Mouse (Mus musculus) hindbrain, embryonic 13.5 days (tissue): ENCODE data around the gene Gm20547. TPM values are rescaled to one million over a fixed set of nuclear protein-coding genes. Genes with fewer than 3 reads are reported as not detected.
A peak's percentile ranks its signal among the peaks of the same experiment; 100 is the strongest.

Source experiments
- ATAC-seq: fragments of 200-750 bp; cut with Nextera tagmentation; 2 replicates; pipeline ENCODE4 v1.8.0; 2017; ENCODE audit warnings: moderate TSS enrichment; ENCODE audit not compliant: low FRiP score
- H3K27ac ChIP-seq: fragments of 300-500 bp; sonication (generic); 2 replicates; pipeline ENCODE4 v1.5.1; 2015; ENCODE audit warnings: inconsistent platforms, mild to moderate bottlenecking, moderate library complexity
- H3K27me3 ChIP-seq: fragments of 300-500 bp; sonication (generic); 2 replicates; pipeline ENCODE4 v1.6.1; 2015; ENCODE audit warnings: mild to moderate bottlenecking, inconsistent platforms
- H3K36me3 ChIP-seq: fragments of 300-500 bp; sonication (generic); 2 replicates; pipeline ENCODE4 v1.6.1; 2015; ENCODE audit warnings: mild to moderate bottlenecking, inconsistent platforms
- H3K4me1 ChIP-seq: fragments of 300-500 bp; sonication (generic); replicated peaks from 2 replicates; pipeline ENCODE4 v1.6.1; 2015; ENCODE audit warnings: inconsistent platforms
- H3K4me2 ChIP-seq: fragments of 300-500 bp; sonication (generic); 2 replicates; pipeline ENCODE4 v1.6.1; 2015; ENCODE audit warnings: inconsistent platforms, mild to moderate bottlenecking, moderate library complexity
- H3K4me3 ChIP-seq: fragments of 300-500 bp; sonication (generic); 2 replicates; pipeline ENCODE4 v1.5.1; 2015; ENCODE audit warnings: mild to moderate bottlenecking, inconsistent platforms
- H3K9ac ChIP-seq: fragments of 300-500 bp; sonication (generic); 2 replicates; pipeline ENCODE4 v1.6.1; 2015; ENCODE audit warnings: mild to moderate bottlenecking, inconsistent platforms
- H3K9me3 ChIP-seq: fragments of 300-500 bp; sonication (generic); 2 replicates; pipeline ENCODE4 v1.6.1; 2016; ENCODE audit warnings: inconsistent platforms
- WGBS: fragments of 180-500 bp; shearing (Covaris S2); methylation state at CpG from one replicate; pipeline ENCODE4 v1.1.7; 2015; 5-methylcytosine and 5-hydroxymethylcytosine counted together
- polyA plus RNA-seq: library from polyadenylated mRNA; unstranded; fragments of >200 nt; fragmentation: Nextera tagmentation; extraction: Ambion mirVana; gene quantifications from 2 replicates; pipeline ENCODE4 v1.2.1, GENCODE M21; 2015

Gene Gm20547
- polyA plus RNA-seq, 1 experiment from 2014 or later = not detected

- Histone ChIP-seq H3K4me1 (peaks cover 35% of the 10 kb centered on the region), H3K4me3 (peak overlapping the region; percentile 81), H3K9ac (peak overlapping the region; percentile 96), H3K4me2 (peak overlapping the region; percentile 100), H3K27me3 (no peaks in the 10 kb centered on the region), H3K9me3 (no peaks in the 10 kb centered on the region), H3K36me3 (peaks cover 9% of the 10 kb centered on the region), H3K27ac (peak overlapping the region; percentile 96)
- peak; percentile 91 for ATAC-seq
- under 1% methylated on average over 47 of the region's 51 CpGs for WGBS
Observed at GRCm38 (mm10) chr17:34894074-34894597, 12.3 kb upstream of the Gm20547 start.

GRCm38 (mm10) chr17:34893072-34893824 is 11.4 kb upstream of the Gm20547 start:
- Histone ChIP-seq H3K4me1 (peaks cover 35% of the 10 kb centered on the region), H3K27ac (peak overlapping the region; percentile 96), H3K36me3 (peaks cover 9% of the 10 kb centered on the region), H3K27me3 (no peaks in the 10 kb centered on the region), H3K9ac (peak overlapping the region; percentile 96; the same call in 1 of the 2 replicates), H3K4me2 (peak overlapping the region; percentile 100), H3K4me3 (peak overlapping the region; percentile 81), H3K9me3 (no peaks in the 10 kb centered on the region)
- 78% methylated on average over 12 of the region's 12 CpGs for WGBS
- ATAC-seq = no peak

- WGBS = 97% methylated on average over 2 of the region's 2 CpGs
- Histone ChIP-seq H3K9ac (no peak overlapping the region), H3K36me3 (peaks cover 7% of the 10 kb centered on the region), H3K4me2 (no peak overlapping the region), H3K4me1 (peaks cover 19% of the 10 kb centered on the region), H3K4me3 (no peak overlapping the region), H3K27me3 (no peaks in the 10 kb centered on the region), H3K27ac (no peak overlapping the region), H3K9me3 (no peaks in the 10 kb centered on the region)
- ATAC-seq = no peak
Observed at GRCm38 (mm10) chr17:34891377-34891776, 9.5 kb upstream of the Gm20547 start.

GRCm38 (mm10) chr17:34890074-34890743 is 8.4 kb upstream of the Gm20547 start:
- Histone ChIP-seq H3K36me3 (no peaks in the 10 kb centered on the region), H3K4me2 (no peak overlapping the region), H3K4me3 (no peak overlapping the region), H3K9ac (no peak overlapping the region), H3K4me1 (peaks cover 8% of the 10 kb centered on the region), H3K9me3 (no peaks in the 10 kb centered on the region), H3K27ac (no peak overlapping the region), H3K27me3 (no peaks in the 10 kb centered on the region)
- ATAC-seq = no peak
- WGBS = 88% methylated on average over 12 of the region's 12 CpGs

- Histone ChIP-seq H3K9ac (no peak overlapping the region), H3K4me3 (no peak overlapping the region), H3K27me3 (0 out of 2 replicates have a peak, but pooled peaks cover 7% of the 10 kb centered on the region), H3K4me1 (no peaks in the 10 kb centered on the region), H3K27ac (no peak overlapping the region), H3K4me2 (no peak overlapping the region), H3K9me3 (no peaks in the 10 kb centered on the region), H3K36me3 (no peaks in the 10 kb centered on the region)
- WGBS = 84% methylated on average over 5 of the region's 5 CpGs
- no peak for ATAC-seq
Observed at GRCm38 (mm10) chr17:34887942-34888341, 6.1 kb upstream of the Gm20547 start.

GRCm38 (mm10) chr17:34885615-34886014 is 3.8 kb upstream of the Gm20547 start:
- ATAC-seq = no peak
- Histone ChIP-seq H3K4me2 (no peak overlapping the region), H3K27me3 (peaks cover 19% of the 10 kb centered on the region), H3K9ac (no peak overlapping the region), H3K4me1 (peaks cover 6% of the 10 kb centered on the region; the same call in 1 of the 2 replicates), H3K36me3 (no peaks in the 10 kb centered on the region), H3K27ac (no peak overlapping the region), H3K9me3 (no peaks in the 10 kb centered on the region), H3K4me3 (no peak overlapping the region)
- 82% methylated on average over 3 of the region's 3 CpGs for WGBS

GRCm38 (mm10) chr17:34884704-34885103 is 2.9 kb upstream of the Gm20547 start:
- H3K9me3 ChIP-seq = no peaks in the 10 kb centered on the region
- no peak overlapping the region for H3K4me3 ChIP-seq
- H3K27me3 ChIP-seq = peaks cover 19% of the 10 kb centered on the region
- H3K4me2 ChIP-seq = no peak overlapping the region
- H3K9ac ChIP-seq = no peak overlapping the region
- H3K27ac ChIP-seq = no peak overlapping the region
- H3K36me3 ChIP-seq = no peaks in the 10 kb centered on the region
- H3K4me1 ChIP-seq = peaks cover 6% of the 10 kb centered on the region; the same call in 1 of the 2 replicates
- no peak for ATAC-seq
- WGBS = 88% methylated on average over 6 of the region's 6 CpGs

- no peak overlapping the region for H3K27ac ChIP-seq
- peaks cover 19% of the 10 kb centered on the region for H3K27me3 ChIP-seq
- ATAC-seq = no peak
- no peak overlapping the region for H3K4me2 ChIP-seq
- no peaks in the 10 kb centered on the region for H3K9me3 ChIP-seq
- no peak overlapping the region for H3K4me3 ChIP-seq
- 69% methylated on average over 3 of the region's 3 CpGs for WGBS
- no peaks in the 10 kb centered on the region for H3K36me3 ChIP-seq
- H3K9ac ChIP-seq = 0 out of 2 replicates have a peak overlapping the region, but pooled peaks have one; percentile 29
- H3K4me1 ChIP-seq = peaks cover 6% of the 10 kb centered on the region; the same call in 1 of the 2 replicates
Observed at GRCm38 (mm10) chr17:34883332-34883731, 1.5 kb upstream of the Gm20547 start.

GRCm38 (mm10) chr17:34881166-34881565 is 676 bp downstream of the Gm20547 start:
- Histone ChIP-seq H3K27me3 (peaks cover 19% of the 10 kb centered on the region), H3K4me3 (no peak overlapping the region), H3K36me3 (no peaks in the 10 kb centered on the region), H3K27ac (no peak overlapping the region), H3K4me2 (no peak overlapping the region), H3K9me3 (no peaks in the 10 kb centered on the region), H3K4me1 (peaks cover 6% of the 10 kb centered on the region; the same call in 1 of the 2 replicates), H3K9ac (no peak overlapping the region)
- ATAC-seq = no peak

GRCm38 (mm10) chr17:34879336-34879879 is 2.4 kb downstream of the Gm20547 start, which contains the start of gene Zbtb12:
Gene Zbtb12, plus strand, starts transcription at chr17:34879483.
- no peak for ATAC-seq
- no peak within 1 kb of the TSS for H3K4me3 ChIP-seq
- no peak within 1 kb of the TSS for H3K4me2 ChIP-seq
- no peak within 1 kb of the TSS for H3K9ac ChIP-seq
- peaks cover 6% of the 10 kb centered on the region; the same call in 1 of the 2 replicates for H3K4me1 ChIP-seq
- peaks cover 19% of the 10 kb centered on the region for H3K27me3 ChIP-seq
- H3K36me3 ChIP-seq = no peaks in the 10 kb centered on the region
- H3K27ac ChIP-seq = no peak within 1 kb of the TSS
- 66% methylated on average over 11 of the region's 11 CpGs for WGBS
- no peaks in the 10 kb centered on the region for H3K9me3 ChIP-seq

GRCm38 (mm10) chr17:34874321-34874720 is 7.5 kb downstream of the Gm20547 start:
- 91% methylated on average over 6 of the region's 6 CpGs for WGBS
- H3K36me3 ChIP-seq = no peaks in the 10 kb centered on the region
- no peaks in the 10 kb centered on the region for H3K9me3 ChIP-seq
- no peaks in the 10 kb centered on the region for H3K4me1 ChIP-seq
- H3K27me3 ChIP-seq = 0 out of 2 replicates have a peak, but pooled peaks cover 3% of the 10 kb centered on the region
- ATAC-seq = no peak
- H3K27ac ChIP-seq = no peak overlapping the region
- no peak overlapping the region for H3K4me2 ChIP-seq
- no peak overlapping the region for H3K4me3 ChIP-seq
- H3K9ac ChIP-seq = no peak overlapping the region

GRCm38 (mm10) chr17:34865981-34866380 is 15.9 kb downstream of the Gm20547 start:
- no peaks in the 10 kb centered on the region for H3K36me3 ChIP-seq
- no peak overlapping the region for H3K4me3 ChIP-seq
- no peak overlapping the region for H3K27ac ChIP-seq
- no peak overlapping the region for H3K4me2 ChIP-seq
- H3K9me3 ChIP-seq = no peaks in the 10 kb centered on the region
- 0 out of 2 replicates have a peak, but pooled peaks cover 4% of the 10 kb centered on the region for H3K27me3 ChIP-seq
- H3K4me1 ChIP-seq = no peaks in the 10 kb centered on the region
- WGBS = 67% methylated on average over 7 of the region's 7 CpGs
- ATAC-seq = no peak
- H3K9ac ChIP-seq = no peak overlapping the region
